Mouse (Mus musculus): ENCODE measurements around the gene Lcat. TPM values are rescaled to one million over a fixed set of nuclear protein-coding genes. Genes with fewer than 3 reads are reported as not detected.
A peak's percentile ranks its signal among the peaks of the same experiment; 100 is the strongest.

Gene Lcat
- total and polyA plus RNA-seq, 3 experiments, result 1.1 to 2.5 TPM; not detected in 1

- peaks cover 0 to 13% of the 10 kb centered on the region in 2 experiments; a peak in 2 of 4 replicates for H3K36me3 ChIP-seq (ENCODE audit: control insufficient read depth in 1 of 2, insufficient read depth in 2 of 2, low read length in 2 of 2)
- peaks cover 4 to 14% of the 10 kb centered on the region in 2 experiments; a peak in 3 of 4 replicates for H3K4me1 ChIP-seq (ENCODE audit: control insufficient read depth in 1 of 2, insufficient read depth in 2 of 2, low read length in 2 of 2)
- no peaks in the 10 kb centered on the region for H3K27me3 ChIP-seq (ENCODE audit: control insufficient read depth in 1 of 2, insufficient read depth in 2 of 2, low read length in 2 of 2)
- H3K79me2 ChIP-seq (ENCODE audit: control insufficient read depth, insufficient read depth, low read length, poor library complexity), result peaks cover 10% of the 10 kb centered on the region
- DNase-seq (ENCODE audit: low read depth, low spot score), result peak; percentile 96
- peak overlapping the region; percentile 91 for H3K9ac ChIP-seq (ENCODE audit: control insufficient read depth, low read depth, low read length, poor library complexity, severe bottlenecking)
- H3K9me3 ChIP-seq (replicated peaks; ENCODE audit: insufficient read depth, low read length), result no peaks in the 10 kb centered on the region
- peak overlapping the region; percentile 90 for H3K27ac ChIP-seq (ENCODE audit: control insufficient read depth, low read depth, low read length)
- peak overlapping the region; percentile 67 to 85 for H3K4me3 ChIP-seq (ENCODE audit: control insufficient read depth in 1 of 2, insufficient read depth in 1 of 2, low read depth in 2 of 2, low read length in 2 of 2)
- TF ChIP-seq NELFE (IDR thresholded peaks at IDR 0.05; ENCODE audit: low read depth, low read length) (peak; percentile 63), MYC (IDR thresholded peaks at IDR 0.05; ENCODE audit: low read depth, low read length) (peak; percentile 97), MAFK (IDR thresholded peaks at IDR 0.05; ENCODE audit: borderline replicate concordance, low read depth, low read length) (no peak), MYB (IDR thresholded peaks at IDR 0.05; ENCODE audit: low read depth, low read length) (no peak), TCF12 (IDR thresholded peaks at IDR 0.05; ENCODE audit: low read depth, low read length) (peak; percentile 59), ELF1 (IDR thresholded peaks at IDR 0.05; ENCODE audit: low read depth, low read length) (peak; percentile 92), MAZ (IDR thresholded peaks at IDR 0.05; ENCODE audit: low read depth, low read length) (no peak), ZC3H11A (IDR thresholded peaks at IDR 0.05; ENCODE audit: low read depth, low read length) (no peak), GATA1 (IDR thresholded peaks at IDR 0.05; ENCODE audit: low read depth, low read length) (no peak), RAD21 (IDR thresholded peaks at IDR 0.05; ENCODE audit: low read depth, low read length) (no peak), KAT2A (conservative IDR thresholded peaks at IDR 0.05; ENCODE audit: low read depth, low read length) (no peak; the same call in 1 of the 2 replicates), MXI1 (IDR thresholded peaks at IDR 0.05; ENCODE audit: low read depth, low read length) (peak; percentile 85), SIN3A (IDR thresholded peaks at IDR 0.05; ENCODE audit: low read length) (peak; percentile 13; the same call in 1 of the 2 replicates), TBP (IDR thresholded peaks at IDR 0.05; ENCODE audit: low read depth, low read length) (peak; percentile 77), JUND (IDR thresholded peaks at IDR 0.05; ENCODE audit: low read depth, low read length) (no peak), CHD1 (IDR thresholded peaks at IDR 0.05; ENCODE audit: low read depth, low read length) (no peak), GABPA (IDR thresholded peaks at IDR 0.05; ENCODE audit: low read depth, low read length) (no peak), MAX (IDR thresholded peaks at IDR 0.05; ENCODE audit: low read length) (peak; percentile 94), EP300 (IDR thresholded peaks at IDR 0.05; ENCODE audit: low read depth in 1 of 2, low read length in 2 of 2) (peak in 1 of 2 experiments; percentile 8; a peak in 1 of 4 replicates), POLR2AphosphoS5 (IDR thresholded peaks at IDR 0.05; ENCODE audit: borderline replicate concordance, low read depth, low read length) (no peak), RCOR1 (IDR thresholded peaks at IDR 0.05; ENCODE audit: low read depth, low read length) (no peak), CHD2 (IDR thresholded peaks at IDR 0.05; ENCODE audit: low read length) (no peak), BHLHE40 (IDR thresholded peaks at IDR 0.05; ENCODE audit: borderline replicate concordance, low read depth, low read length) (no peak), ZNF384 (IDR thresholded peaks at IDR 0.05; ENCODE audit: low read depth, low read length) (no peak), ZMIZ1 (IDR thresholded peaks at IDR 0.05; ENCODE audit: low read depth, low read length) (no peak; the same call in 1 of the 2 replicates), E2F4 (IDR thresholded peaks at IDR 0.05; ENCODE audit: borderline replicate concordance, low read depth, low read length) (no peak), USF1 (IDR thresholded peaks at IDR 0.05; ENCODE audit: low read depth, low read length) (peak; percentile 77), ZKSCAN1 (IDR thresholded peaks at IDR 0.05; ENCODE audit: low read depth, low read length) (no peak), UBTF (IDR thresholded peaks at IDR 0.05; ENCODE audit: borderline replicate concordance, insufficient read depth, low read depth, low read length) (no peak), TAL1 (IDR thresholded peaks at IDR 0.05; ENCODE audit: low read length) (no peak), MEF2A (IDR thresholded peaks at IDR 0.05; ENCODE audit: extremely low read depth, insufficient replicate concordance, low read depth, low read length, poor library complexity, severe bottlenecking) (no peak), ETS1 (IDR thresholded peaks at IDR 0.05; ENCODE audit: low read depth, low read length) (peak; percentile 46; the same call in 1 of the 2 replicates), CTCF (IDR thresholded peaks at IDR 0.05 in 2 of 3, conservative IDR thresholded peaks at IDR 0.05 in 1 of 3; ENCODE audit: control insufficient read depth in 1 of 3, insufficient read depth in 1 of 3, low read depth in 2 of 3, low read length in 3 of 3, poor library complexity in 1 of 3, severe bottlenecking in 1 of 3) (no peak), USF2 (IDR thresholded peaks at IDR 0.05; ENCODE audit: borderline replicate concordance in 1 of 2, insufficient read depth in 1 of 2, low read depth in 1 of 2, low read length in 2 of 2) (no peak), POLR2A (IDR thresholded peaks at IDR 0.05; ENCODE audit: control insufficient read depth in 1 of 2, insufficient read depth in 1 of 2, low read depth in 1 of 2, low read length in 2 of 2, poor library complexity in 1 of 2) (peak; percentile 66 to 82; a peak in 3 of 4 replicates), HCFC1 (IDR thresholded peaks at IDR 0.05; ENCODE audit: low read depth, low read length) (peak; percentile 81), SMC3 (IDR thresholded peaks at IDR 0.05; ENCODE audit: low read depth, low read length) (no peak)
Observed at GRCm38 (mm10) chr8:105936866-105937475, 6.2 kb downstream of the Lcat start.
